Mouse (Mus musculus) embryonic stem cell, embryonic (primary cell): ENCODE data around the gene Asic3.

Source experiments
- CTCF ChIA-PET, 4 experiments: fragments of 300-600 bp in 2 of 4; fragments of 350-600 bp in 2 of 4; sonication (Branson Sonifier 250); formaldehyde crosslinking; loops; one replicate each; lab custom pipeline; 2022; ENCODE audit warnings: inconsistent platforms in 2 of 4; lab: Charles Lee
- POLR2A ChIA-PET, 4 experiments: fragments of 300-600 bp in 2 of 4; fragments of 350-600 bp in 2 of 4; sonication (Branson Sonifier 250); formaldehyde crosslinking; loops; one replicate each; lab custom pipeline; 2022; ENCODE audit warnings: antibody characterized with exemption in 4 of 4, inconsistent platforms in 1 of 4; lab: Charles Lee

Gene Asic3

GRCm38 (mm10) chr5:24423129-24424003 lies 10.2 kb downstream of the Asic3 start, which contains the start of the genes Cdk5 and Slc4a2:
Cdk5 (minus strand) TSS chr5:24423530.
Slc4a2 (plus strand) TSS chr5:24423837.
- ChIA-PET CTCF (interaction anchor here in 3 of 4 experiments (0.7 to 1.5 kb wide), 9 partner anchors 12 to 174 kb away, joined by 3 to 14 read pairs (median 4); partner anchors contain the start of gene Abcb8 (in 2 of the 3)), POLR2A (interaction anchor here in 3 of 4 experiments (0.5 to 4.2 kb wide), 35 partner anchors 10 to 328 kb away, joined by 3 to 25 read pairs (median 4); partner anchors contain the start of genes Asic3 (in 2 of the 3), Fastk (in 2 of the 3), Tmub1 (in 2 of the 3) and Abcb8 (in 1 of the 3))

GRCm38 (mm10) chr5:24424004-24424781 lies 11.0 kb downstream of the Asic3 start:
- POLR2A ChIA-PET, result interaction anchor here (0.5 to 4.2 kb wide), 43 partner anchors 8 to 327 kb away, joined by 3 to 25 read pairs (median 4); partner anchors contain the start of genes Tmub1 (in 3 of the 4), Asic3 (in 2 of the 4), Fastk (in 2 of the 4) and Abcb8 (in 1 of the 4)

GRCm38 (mm10) chr5:24424861-24425411 lies 11.7 kb downstream of the Asic3 start:
- CTCF ChIA-PET, result interaction anchor here (0.6 to 3.1 kb wide), 27 partner anchors 9 to 373 kb away, joined by 3 to 34 read pairs (median 6); partner anchors contain the start of genes Abcb8 (in 2 of the 4) and Fastk (in 2 of the 4)

More at GRCm38 (mm10) chr5:24424004-24424781, 11.0 kb downstream of the Asic3 start:
- CTCF ChIA-PET, result interaction anchor here in 3 of 4 experiments (0.6 to 3.1 kb wide), 16 partner anchors 8 to 173 kb away, joined by 3 to 34 read pairs (median 5); partner anchors contain the start of genes Abcb8 (in 3 of the 3) and Fastk (in 1 of the 3)

GRCm38 (mm10) chr5:24425421-24426036 lies 12.3 kb downstream of the Asic3 start:
- POLR2A ChIA-PET, result interaction anchor here (0.7 to 4.5 kb wide), 32 partner anchors 9 to 488 kb away, joined by 3 to 34 read pairs (median 5); partner anchors contain the start of genes Fastk (in 3 of the 4), Tmub1 (in 3 of the 4), Agap3 (in 2 of the 4) and Abcb8 (in 1 of the 4)

More at GRCm38 (mm10) chr5:24424861-24425411, 11.7 kb downstream of the Asic3 start:
- POLR2A ChIA-PET, result interaction anchor here (0.6 to 4.5 kb wide), 35 partner anchors 8 to 489 kb away, joined by 3 to 34 read pairs (median 4); partner anchors contain the start of genes Fastk (in 3 of the 4), Tmub1 (in 3 of the 4), Agap3 (in 2 of the 4) and Abcb8 (in 1 of the 4)

GRCm38 (mm10) chr5:24426037-24426432 lies 12.8 kb downstream of the Asic3 start:
- CTCF ChIA-PET, result interaction anchor here (0.6 to 3.1 kb wide), 27 partner anchors 9 to 670 kb away, joined by 3 to 34 read pairs (median 6); partner anchors contain the start of genes Abcb8 (in 2 of the 4), Fastk (in 2 of the 4) and Asic3 (in 1 of the 4)
- POLR2A ChIA-PET, result interaction anchor here (0.6 to 4.5 kb wide), 24 partner anchors 9 to 488 kb away, joined by 3 to 34 read pairs (median 7); partner anchors contain the start of genes Fastk (in 3 of the 4), Tmub1 (in 2 of the 4), Abcb8 (in 1 of the 4) and Abcf2 (in 1 of the 4)

More at GRCm38 (mm10) chr5:24425421-24426036, 12.3 kb downstream of the Asic3 start:
- CTCF ChIA-PET, result interaction anchor here (0.6 to 3.1 kb wide), 29 partner anchors 9 to 374 kb away, joined by 3 to 34 read pairs (median 6); partner anchors contain the start of genes Abcb8 (in 2 of the 4), Fastk (in 2 of the 4) and Asic3 (in 1 of the 4)

- ChIA-PET CTCF (interaction anchor here (0.6 to 3.1 kb wide), 17 partner anchors 10 to 671 kb away, joined by 3 to 34 read pairs (median 5); partner anchors contain the start of genes Fastk (in 2 of the 4) and Abcb8 (in 1 of the 4)), POLR2A (interaction anchor here in 3 of 4 experiments (0.6 to 4.5 kb wide), 10 partner anchors 8 to 259 kb away, joined by 3 to 34 read pairs (median 12); partner anchors contain the start of genes Fastk (in 2 of the 3), Abcb8 (in 1 of the 3), Asic3 (in 1 of the 3) and Tmub1 (in 1 of the 3))
These were observed 13.5 kb downstream of the Asic3 start for GRCm38 (mm10) chr5:24426556-24427284.

GRCm38 (mm10) chr5:24427285-24427633 lies 14.1 kb downstream of the Asic3 start:
- ChIA-PET POLR2A (interaction anchor here (0.7 to 4.5 kb wide), 12 partner anchors 8 to 33 kb away, joined by 3 to 34 read pairs (median 11); partner anchors contain the start of genes Fastk (in 2 of the 4), Abcb8 (in 1 of the 4), Asic3 (in 1 of the 4) and Tmub1 (in 1 of the 4)), CTCF (interaction anchor here (0.6 to 3.1 kb wide), 14 partner anchors 11 to 454 kb away, joined by 3 to 34 read pairs (median 4); partner anchors contain the start of genes Abcb8 (in 1 of the 4) and Fastk (in 1 of the 4))

GRCm38 (mm10) chr5:24427981-24428402 lies 14.8 kb downstream of the Asic3 start:
- ChIA-PET POLR2A (interaction anchor here in 3 of 4 experiments (0.6 to 4.5 kb wide), 16 partner anchors 10 to 1100 kb away, joined by 3 to 34 read pairs (median 4); partner anchors contain the start of genes Fastk (in 2 of the 3), Abcb8 (in 1 of the 3) and Agap3 (in 1 of the 3)), CTCF (interaction anchor here (0.6 to 1.9 kb wide), 10 partner anchors 11 to 67 kb away, joined by 3 to 6 read pairs (median 4); partner anchors contain the start of genes Abcb8 (in 1 of the 4) and Fastk (in 1 of the 4))

GRCm38 (mm10) chr5:24428596-24428995 lies 15.4 kb downstream of the Asic3 start:
- ChIA-PET POLR2A (interaction anchor here in 3 of 4 experiments (0.6 to 4.5 kb wide), 15 partner anchors 11 to 73 kb away, joined by 3 to 34 read pairs (median 4); partner anchors contain the start of genes Fastk (in 2 of the 3), Abcb8 (in 1 of the 3) and Agap3 (in 1 of the 3)), CTCF (interaction anchor here (0.6 to 1.7 kb wide), 9 partner anchors 10 to 53 kb away, joined by 3 to 6 read pairs (median 4); partner anchors contain the start of gene Abcb8 (in 1 of the 4))

- ChIA-PET POLR2A (interaction anchor here in 3 of 4 experiments (0.9 to 5.0 kb wide), 10 partner anchors 8 to 18 kb away, joined by 3 to 45 read pairs (median 11); partner anchors contain the start of genes Fastk (in 2 of the 3) and Tmub1 (in 2 of the 3)), CTCF (interaction anchor here in 1 of 4 experiments (0.9 to 2.7 kb wide), 3 partner anchors 8 to 36 kb away, joined by 3 to 11 read pairs (median 8); no protein-coding TSS in a partner anchor)
These were observed 20.8 kb downstream of the Asic3 start for GRCm38 (mm10) chr5:24433993-24434392.

- CTCF ChIA-PET, result no interaction called here
- POLR2A ChIA-PET, result interaction anchor here in 2 of 4 experiments (0.9 to 2.1 kb wide), 6 partner anchors 9 to 107 kb away, joined by 3 to 8 read pairs (median 4); partner anchors contain the start of genes Cdk5 (in 2 of the 2) and Slc4a2 (in 2 of the 2)
These were observed 28.0 kb downstream of the Asic3 start for GRCm38 (mm10) chr5:24441187-24441586.

GRCm38 (mm10) chr5:24442029-24442428 lies 28.8 kb downstream of the Asic3 start:
- ChIA-PET CTCF (interaction anchor here in 1 of 4 experiments (1.0 to 3.0 kb wide), 2 partner anchors 9 to 26 kb away, joined by 3 to 8 read pairs; no protein-coding TSS in a partner anchor), POLR2A (interaction anchor here in 3 of 4 experiments (0.5 to 4.4 kb wide), 13 partner anchors 8 to 1025 kb away, joined by 3 to 45 read pairs (median 4); partner anchors contain the start of genes Cdk5 (in 2 of the 3), Slc4a2 (in 2 of the 3) and Agap3 (in 1 of the 3))

GRCm38 (mm10) chr5:24443204-24443603 lies 30.0 kb downstream of the Asic3 start:
- ChIA-PET POLR2A (interaction anchor here in 3 of 4 experiments (0.8 to 4.4 kb wide), 14 partner anchors 9 to 207 kb away, joined by 3 to 45 read pairs (median 4); partner anchors contain the start of gene Agap3 (in 1 of the 3)), CTCF (interaction anchor here in 3 of 4 experiments (0.5 to 3.0 kb wide), 5 partner anchors 11 to 27 kb away, joined by 3 to 9 read pairs (median 3); no protein-coding TSS in a partner anchor)
